Mouse (Mus musculus) NIH3T3 (cell line): ENCODE measurements around the gene Zfp981.
"Not testable (repeated sequence)": the region's sequence is repeated elsewhere in the genome, so short reads cannot be mapped to it uniquely, and the experiment has no call there.

Source experiments
- DNase-seq: peaks from one replicate; pipeline ENCODE4 v3.0.0-alpha.2; 2012; ENCODE audit warnings: low read depth

Gene Zfp981

GRCm38 (mm10) chr4:146485183-146485939, 16.5 kb upstream of the Zfp981 start:
- not testable (repeated sequence) for DNase-seq

DNA sequence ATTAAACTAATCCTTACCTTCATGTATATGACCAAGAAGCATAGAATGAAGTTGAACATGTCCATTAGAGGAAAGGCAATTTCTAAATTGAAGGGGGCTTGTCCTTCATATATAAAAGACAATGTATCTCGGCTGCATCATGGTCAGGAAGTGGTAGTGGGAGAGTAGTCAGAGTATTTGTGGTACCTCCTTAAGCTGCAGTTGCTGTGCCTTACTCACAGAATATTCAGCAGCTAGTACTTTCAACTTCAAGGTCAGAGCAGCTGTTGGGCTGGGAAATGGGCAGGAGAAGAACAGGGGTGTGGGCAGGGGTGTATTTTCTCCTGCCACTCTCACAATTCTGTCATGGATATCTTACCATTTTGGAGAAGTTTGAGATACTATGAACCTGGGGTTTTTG, 15.1 kb upstream of the Zfp981 start:
- DNase-seq: not testable (repeated sequence)

DNA sequence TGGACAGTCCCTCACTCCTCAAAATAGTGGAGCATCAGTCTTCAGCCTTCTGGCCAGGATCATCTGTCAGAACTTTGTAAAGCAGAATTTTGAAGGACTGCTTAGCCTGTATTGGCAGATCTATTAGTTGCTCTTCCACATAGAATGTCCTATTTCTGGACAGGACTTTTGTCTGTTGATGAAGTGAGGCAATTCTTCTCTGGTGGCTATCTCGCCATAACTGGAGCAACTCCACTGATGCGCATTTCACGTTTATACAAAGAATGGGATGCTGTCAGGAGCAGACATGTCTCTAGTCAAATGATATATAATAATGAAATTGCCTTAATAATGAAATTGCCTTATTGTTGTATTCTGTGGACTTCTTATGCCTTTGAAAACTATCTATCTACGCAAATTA, 12.6 kb upstream of the Zfp981 start:
- not testable (repeated sequence) for DNase-seq

GRCm38 (mm10) chr4:146491993-146492392, 9.8 kb upstream of the Zfp981 start:
- not testable (repeated sequence) for DNase-seq

DNA sequence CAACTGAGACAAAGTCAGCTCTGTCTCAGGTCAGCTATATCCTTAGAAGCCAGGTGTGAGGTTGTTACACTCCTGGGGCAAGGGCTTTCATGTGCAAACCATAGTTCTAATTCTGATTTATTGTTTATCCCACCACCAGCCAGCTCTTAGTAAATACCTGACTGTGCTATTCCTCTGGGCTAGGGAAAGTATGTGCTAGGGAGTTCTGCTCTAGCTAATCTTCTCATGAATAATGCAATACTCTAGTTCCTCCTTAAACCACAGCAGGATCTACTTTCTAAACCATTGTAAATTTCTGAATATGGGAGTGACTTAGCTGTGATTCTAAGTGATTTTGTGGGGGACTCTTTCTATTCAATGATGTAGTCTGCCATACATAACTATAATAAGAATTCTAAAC, 9.4 kb upstream of the Zfp981 start:
- DNase-seq: no peak

DNA sequence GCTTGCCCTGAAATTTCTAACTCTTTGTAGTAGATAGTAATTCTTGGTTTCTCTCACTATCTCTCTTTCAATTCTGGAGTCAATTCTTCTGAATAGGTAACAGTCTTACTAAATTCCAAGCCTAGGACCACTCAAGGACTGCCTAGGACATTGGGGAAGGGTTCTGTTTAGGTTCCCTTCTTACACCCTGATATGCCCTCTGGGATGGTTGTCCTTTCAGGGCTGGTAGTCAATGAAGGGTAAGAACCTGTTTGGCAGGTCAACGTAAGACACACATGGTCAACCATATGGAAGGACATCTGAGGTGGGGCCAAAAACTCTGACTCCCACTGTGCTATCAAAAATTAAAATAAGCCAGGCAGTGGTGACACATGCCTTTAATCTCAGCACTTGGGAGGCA, 9.0 kb upstream of the Zfp981 start:
- DNase-seq: no peak

- not testable (repeated sequence) for DNase-seq
Observed at GRCm38 (mm10) chr4:146493319-146493907, 8.4 kb upstream of the Zfp981 start.

GRCm38 (mm10) chr4:146494980-146495379, 6.8 kb upstream of the Zfp981 start:
- no peak for DNase-seq

DNA sequence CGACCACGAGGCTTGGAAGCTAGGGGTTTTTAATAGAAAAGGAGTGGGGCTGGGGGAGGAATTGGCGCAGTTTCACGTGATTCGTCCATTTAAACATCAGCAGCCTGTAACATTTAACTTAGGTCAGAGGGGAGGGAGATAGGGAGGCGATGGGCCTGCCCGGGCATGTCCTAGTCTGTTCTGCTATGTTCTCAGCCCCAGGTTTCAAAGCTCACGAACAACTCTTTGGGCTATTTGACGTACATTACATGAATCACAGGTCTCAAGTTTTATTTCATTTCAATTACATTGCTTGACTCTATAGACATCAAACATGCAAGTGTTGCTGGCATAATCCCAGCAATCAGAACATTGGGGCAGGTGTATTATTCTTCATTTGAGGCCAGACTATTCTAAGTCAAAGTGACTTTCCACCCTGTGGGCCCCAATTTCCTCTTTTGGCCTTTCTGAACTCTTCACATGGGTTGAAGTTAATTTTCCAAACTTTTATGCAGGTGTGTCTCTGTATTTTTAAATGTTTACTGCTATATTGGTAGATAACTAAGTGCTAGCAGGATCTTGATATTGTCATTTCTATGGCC, 4.0 kb upstream of the Zfp981 start:
- not testable (repeated sequence) for DNase-seq

DNA sequence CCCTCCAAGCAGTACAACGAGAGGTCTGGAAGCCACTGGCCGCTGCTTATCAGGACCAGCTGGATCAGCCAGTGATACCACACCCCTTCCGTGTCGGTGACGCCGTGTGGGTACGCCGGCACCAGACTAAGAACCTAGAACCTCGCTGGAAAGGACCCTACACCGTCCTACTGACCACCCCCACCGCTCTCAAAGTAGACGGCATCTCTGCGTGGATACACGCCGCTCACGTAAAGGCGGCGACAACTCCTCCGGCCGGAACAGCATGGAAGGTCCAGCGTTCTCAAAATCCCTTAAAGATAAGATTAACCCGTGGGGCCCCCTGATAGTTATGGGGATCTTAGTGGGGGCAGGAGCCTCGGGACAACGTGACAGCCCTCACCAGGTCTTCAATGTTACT, 7.2 kb downstream of the Zfp981 start:
- DNase-seq: not testable (repeated sequence)

- not testable (repeated sequence) for DNase-seq
Observed at GRCm38 (mm10) chr4:146511871-146512270, 10.0 kb downstream of the Zfp981 start.

DNA sequence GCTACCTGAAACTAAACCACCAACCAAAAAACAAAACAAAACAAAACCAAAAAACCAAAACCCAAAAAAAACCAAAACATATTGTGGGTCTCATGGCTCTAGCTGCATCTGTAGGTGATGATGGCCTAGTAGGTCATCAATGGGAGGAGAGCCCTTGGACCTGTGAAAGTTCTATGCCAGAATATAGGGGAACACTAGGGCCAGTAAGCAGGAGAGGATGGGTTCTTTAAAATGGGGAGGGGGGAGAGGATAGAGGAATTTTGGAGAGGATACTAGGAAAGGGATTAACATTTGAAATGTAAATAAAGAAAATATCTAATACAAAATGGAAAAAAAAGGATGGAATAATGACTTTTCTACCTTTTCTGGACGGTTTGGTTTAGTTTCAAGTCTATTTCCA, 14.6 kb downstream of the Zfp981 start:
- no peak for DNase-seq

- not testable (repeated sequence) for DNase-seq
Observed at GRCm38 (mm10) chr4:146517150-146517549, 15.3 kb downstream of the Zfp981 start.

DNA sequence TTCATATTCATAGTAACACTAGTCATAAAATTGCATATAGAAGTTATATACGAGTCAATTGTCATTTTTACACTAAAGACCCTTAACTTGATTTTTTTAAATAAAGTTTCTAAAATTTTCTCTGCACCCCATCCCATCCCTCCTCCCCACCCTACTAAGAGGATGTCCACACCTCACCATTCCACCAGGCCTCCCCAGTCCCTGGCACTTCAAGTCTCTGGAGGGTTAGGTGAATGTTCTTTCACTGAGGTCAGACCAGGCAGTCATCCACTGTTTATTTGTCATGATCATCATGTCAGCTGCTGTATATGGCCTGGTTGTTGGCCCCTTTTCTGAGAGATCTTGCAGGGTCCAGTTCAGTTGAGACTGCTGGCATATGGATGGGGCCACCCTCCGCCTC, 18.9 kb downstream of the Zfp981 start:
- no peak for DNase-seq

GRCm38 (mm10) chr4:146534574-146534973, 32.7 kb downstream of the Zfp981 start:
- DNase-seq: no peak

GRCm38 (mm10) chr4:146535883-146536282, 34.1 kb downstream of the Zfp981 start:
- DNase-seq: no peak

GRCm38 (mm10) chr4:146579905-146580873, 78.4 kb downstream of the Zfp981 start:
- DNase-seq: not testable (repeated sequence)
